Mouse (Mus musculus) ovary, postnatal 10 days (tissue): Measurements from ENCODE around the gene Ier5l.

Source experiments
- DNase-seq: peaks from one replicate; pipeline ENCODE4 v3.0.0; 2022; ENCODE audit warnings: low spot score

Ier5l gene

GRCm38 (mm10) chr2:30474039-30474438 is at the start of gene Ier5l:
Gene Ier5l, minus strand, starts transcription at chr2:30474219.
- DNase-seq, result peak; percentile 98

- no peak for DNase-seq
These were observed 49.7 kb upstream of the Ier5l start for GRCm38 (mm10) chr2:30523727-30524126.

DNA sequence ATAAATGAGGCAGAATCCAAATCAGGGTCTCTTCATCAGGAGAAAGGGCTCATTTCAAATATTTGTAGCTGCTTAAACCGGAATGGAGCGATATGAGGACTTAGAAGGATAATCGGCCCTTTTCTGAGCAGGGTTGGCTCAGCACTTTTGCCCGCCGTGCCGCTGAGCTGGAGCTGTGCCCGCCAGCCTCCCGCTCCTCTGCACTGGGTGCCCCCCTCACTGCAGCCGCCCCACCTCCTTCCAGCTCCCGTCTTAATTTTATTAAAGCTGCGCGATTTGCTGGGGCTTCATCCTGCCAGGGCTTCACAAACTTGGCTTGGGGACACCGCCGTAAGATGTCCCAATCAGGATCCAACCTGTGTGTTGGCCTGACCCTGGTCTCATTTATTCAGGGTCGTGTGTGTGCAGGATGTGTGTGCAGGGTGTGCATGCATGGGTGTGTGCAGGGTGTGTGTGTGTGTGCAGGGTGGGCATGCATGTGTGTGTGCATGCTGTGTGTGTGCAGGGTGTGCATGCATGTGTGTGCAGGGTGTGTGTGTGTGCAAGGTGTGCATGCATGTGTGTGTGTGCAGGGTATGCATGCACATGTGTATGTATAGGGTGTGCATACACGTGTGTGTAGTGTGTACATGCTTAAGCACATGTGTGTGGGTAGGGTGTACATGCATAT is 36.8 kb upstream of the Ier5l start:
- DNase-seq, result no peak

DNA sequence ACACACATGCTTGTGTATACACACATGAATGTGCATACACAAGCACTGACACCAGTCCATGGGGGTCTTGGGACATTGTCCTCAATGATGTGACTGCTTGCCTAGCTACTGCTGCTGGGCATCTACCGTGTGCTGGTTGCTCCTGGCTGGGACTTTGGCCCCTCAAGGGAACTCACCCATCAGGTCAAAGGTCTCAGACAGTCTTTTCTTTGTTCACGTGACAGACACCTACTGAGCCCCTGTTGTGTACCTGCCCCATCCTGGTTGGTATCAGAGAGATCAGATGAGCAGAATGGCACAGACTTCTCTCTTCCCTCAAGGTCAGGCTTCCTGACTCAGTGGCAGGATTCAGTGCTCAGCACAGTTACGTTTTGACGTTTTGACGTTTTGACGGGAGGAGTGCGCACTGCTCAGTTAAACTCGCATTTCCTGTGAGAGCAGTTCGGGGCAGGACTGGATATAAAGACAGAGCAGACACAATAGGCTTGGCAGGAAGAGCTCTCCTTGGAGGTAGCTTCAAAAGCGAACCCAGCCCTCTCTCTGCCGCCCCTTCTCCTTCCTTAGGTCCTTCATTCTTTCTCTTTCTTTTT is 33.2 kb upstream of the Ier5l start:
- DNase-seq, result no peak

GRCm38 (mm10) chr2:30503677-30504621 is 29.9 kb upstream of the Ier5l start:
- DNase-seq, result no peak

DNA sequence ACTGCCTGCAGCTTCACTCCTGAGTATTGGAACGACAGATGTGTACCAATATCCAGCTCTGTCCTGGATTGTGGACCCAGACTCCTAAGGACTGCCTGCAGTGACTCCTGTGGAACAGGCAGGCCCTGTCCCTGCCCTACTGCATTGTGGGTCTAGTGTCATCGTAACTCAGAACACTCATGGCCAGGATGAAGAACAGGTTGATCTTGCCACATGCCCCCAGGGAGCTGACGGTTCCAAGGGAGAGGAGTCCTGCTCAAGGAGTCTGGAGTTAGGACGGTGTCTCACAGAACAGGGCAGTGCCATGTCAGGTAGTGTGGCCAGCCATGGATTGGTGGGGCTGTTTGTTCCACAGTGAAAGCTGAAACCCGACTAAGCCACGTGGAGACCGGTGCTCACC is 27.7 kb upstream of the Ier5l start:
- no peak for DNase-seq

DNA sequence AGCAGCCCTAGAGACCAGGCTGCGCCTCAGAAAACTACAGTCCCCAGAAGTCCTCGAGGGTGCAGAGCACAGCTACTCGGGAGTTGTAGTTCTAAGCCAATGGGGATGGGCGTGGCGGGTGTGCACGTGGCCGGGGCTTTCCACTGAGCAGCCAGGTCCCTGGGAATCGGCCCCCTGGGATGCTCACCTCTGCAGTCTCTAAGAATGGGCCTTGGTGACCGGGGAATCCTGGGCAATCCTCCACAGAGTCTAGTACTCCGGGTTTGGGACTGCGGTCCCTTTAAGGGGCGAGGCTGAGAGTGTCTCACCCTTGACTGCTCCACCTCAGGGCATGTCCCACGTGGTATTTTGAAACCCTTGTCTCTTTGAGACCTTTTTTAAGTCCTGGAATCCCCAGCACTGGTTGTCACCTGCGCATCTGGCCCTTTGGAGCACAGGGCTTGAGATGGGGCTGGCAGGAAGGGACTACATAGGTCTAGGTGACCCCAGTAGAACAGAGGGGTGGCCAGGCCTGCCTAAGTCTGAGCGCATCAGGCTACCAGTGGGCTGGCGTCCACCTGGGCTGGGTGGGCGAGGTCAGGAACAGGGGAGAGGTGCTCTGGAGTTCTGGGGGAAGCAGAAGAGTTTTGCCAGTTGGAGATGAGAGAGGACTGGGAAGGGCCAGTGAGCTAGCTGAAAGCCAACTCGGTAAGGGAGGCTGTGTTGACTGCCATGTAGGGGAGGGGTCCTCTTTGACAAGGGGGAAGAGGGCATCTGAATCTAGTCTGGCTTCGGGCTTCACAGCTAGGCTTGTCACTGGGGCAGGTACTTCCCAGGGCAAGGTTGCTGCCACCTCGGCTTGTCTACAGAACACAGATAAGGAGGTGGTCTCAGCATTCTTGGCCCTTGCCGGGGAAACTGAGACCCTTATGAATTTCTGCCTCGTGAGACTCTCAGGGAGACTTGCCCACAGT is 22.2 kb upstream of the Ier5l start:
- DNase-seq, result no peak

GRCm38 (mm10) chr2:30495000-30495908 is 21.2 kb upstream of the Ier5l start:
- DNase-seq, result no peak

- no peak for DNase-seq
These were observed 16.4 kb upstream of the Ier5l start for GRCm38 (mm10) chr2:30490384-30490783.

GRCm38 (mm10) chr2:30487597-30487996 is 13.6 kb upstream of the Ier5l start:
- DNase-seq, result no peak

GRCm38 (mm10) chr2:30478526-30478925 is 4.5 kb upstream of the Ier5l start:
- DNase-seq, result no peak

DNA sequence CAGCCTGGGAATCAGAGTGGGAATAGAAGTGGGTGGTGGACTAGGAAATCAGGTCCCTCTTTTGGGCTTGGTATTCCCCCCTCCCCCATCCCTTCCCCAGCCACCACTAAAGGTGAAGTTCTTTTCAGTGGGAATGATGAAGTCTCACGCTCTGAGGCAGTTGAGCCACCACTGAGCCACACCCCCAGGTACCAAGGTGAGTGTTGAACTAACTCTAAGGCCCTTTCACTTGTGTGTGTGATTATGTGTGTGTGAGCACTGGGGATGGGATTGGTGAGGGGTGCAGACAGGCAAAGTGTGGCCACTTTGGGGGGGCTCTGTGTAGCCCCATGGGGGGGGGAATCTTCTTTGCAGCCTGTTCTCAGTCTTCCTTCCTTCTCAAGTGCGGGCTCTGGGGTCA is 2.2 kb upstream of the Ier5l start:
- DNase-seq, result no peak

DNA sequence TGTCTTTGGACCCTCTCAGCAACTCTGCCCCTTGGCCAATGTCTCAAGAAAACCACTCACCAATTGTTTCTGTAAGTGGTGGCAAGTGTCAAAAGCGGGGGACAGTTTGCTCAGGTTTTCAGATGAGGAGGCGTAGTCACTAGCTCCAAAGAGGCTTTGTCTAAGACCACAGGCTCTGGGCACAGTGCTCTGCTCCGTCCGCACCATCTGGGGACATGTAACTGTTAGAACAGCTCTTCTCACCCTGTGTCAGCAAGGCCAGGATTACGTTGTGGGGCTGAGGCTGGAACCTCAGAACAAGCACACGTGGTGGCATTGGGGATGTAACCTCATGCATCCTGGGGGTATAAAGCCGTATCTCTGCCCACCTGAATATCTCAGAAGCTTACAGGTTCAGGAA is 1.4 kb upstream of the Ier5l start:
- DNase-seq, result no peak

GRCm38 (mm10) chr2:30474776-30475175 is 757 bp upstream of the Ier5l start:
- no peak for DNase-seq

GRCm38 (mm10) chr2:30473431-30474031 is 488 bp downstream of the Ier5l start:
- DNase-seq, result no peak

- DNase-seq, result no peak
These were observed 1.2 kb downstream of the Ier5l start for GRCm38 (mm10) chr2:30472731-30473351.

GRCm38 (mm10) chr2:30471795-30472720 is 2.0 kb downstream of the Ier5l start:
- peak; percentile 54 for DNase-seq

DNA sequence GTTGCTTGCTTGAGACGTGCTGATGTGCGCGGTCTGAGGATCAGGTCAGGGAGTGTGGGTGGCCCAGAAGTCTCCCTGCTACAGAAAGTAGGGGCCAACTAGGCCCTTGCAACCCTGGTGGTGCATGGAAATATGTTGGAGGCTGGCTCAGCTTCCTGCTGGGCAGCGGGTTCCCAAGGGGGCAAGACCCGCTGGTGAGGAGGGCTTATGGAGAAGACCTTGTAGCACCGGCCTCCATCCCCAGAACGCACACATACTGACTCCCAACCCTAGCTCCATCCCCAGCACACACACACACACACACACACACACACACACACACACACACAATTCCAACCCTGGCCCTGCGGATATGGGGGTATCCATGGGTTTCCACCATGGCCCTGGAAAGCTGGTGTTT is 3.0 kb downstream of the Ier5l start:
- DNase-seq, result no peak
